Mouse (Mus musculus): ENCODE measurements at regions not wholly inside any gene's neighbourhood (a gene's known extent, or its start where the extent isn't known, plus 50 kb on each side); places are given as distances from the start of the nearest gene placed in this dataset.

DNA sequence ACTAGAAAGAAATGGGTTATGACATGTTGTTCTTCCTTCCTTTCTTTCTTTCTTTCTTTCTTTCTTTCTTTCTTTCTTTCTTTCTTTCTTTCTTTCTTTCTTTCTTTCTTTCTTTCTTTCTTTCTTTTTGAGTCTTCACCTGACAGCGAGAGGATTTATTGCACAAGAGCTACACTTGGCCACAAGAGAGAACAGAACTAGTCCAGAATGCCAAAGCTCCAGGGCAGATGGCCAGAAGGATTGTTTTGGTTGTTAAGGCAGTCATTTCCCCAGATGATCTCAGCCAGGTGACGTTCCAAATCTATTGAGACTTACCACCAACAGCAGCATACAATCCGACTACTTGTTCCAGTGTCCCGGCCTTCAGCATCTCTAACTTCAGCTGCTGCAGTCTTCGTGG is 558.8 kb upstream of the Brinp3 start:
- no peak for TF ChIP-seq GATA1 (IDR thresholded peaks at IDR 0.05; ENCODE audit: borderline replicate concordance, low read length)
- TF ChIP-seq CTCF (IDR thresholded peaks at IDR 0.05; ENCODE audit: low read depth, low read length), result no peak
- no peak for TF ChIP-seq TAL1 (conservative IDR thresholded peaks at IDR 0.05; ENCODE audit: low read depth, low read length)
- no peak for TF ChIP-seq GATA2 (IDR thresholded peaks at IDR 0.05; ENCODE audit: borderline replicate concordance, low read depth, low read length)
- TF ChIP-seq POLR2AphosphoS5 (IDR thresholded peaks at IDR 0.05; ENCODE audit: insufficient replicate concordance, low read depth, low read length), result no peak
